Mouse (Mus musculus): ENCODE results near the gene Vmn1r88. TPM values are rescaled to one million over a fixed set of nuclear protein-coding genes. Genes with fewer than 3 reads are reported as not detected.
"Not testable (repeated sequence)": the region's sequence is repeated elsewhere in the genome, so short reads cannot be mapped to it uniquely, and the experiment has no call there.

Vmn1r88 gene
- not detected in 2 replicates for polyA plus RNA-seq (2014; fragmentation: Nextera tagmentation; extraction: Ambion mirVana)

DNA sequence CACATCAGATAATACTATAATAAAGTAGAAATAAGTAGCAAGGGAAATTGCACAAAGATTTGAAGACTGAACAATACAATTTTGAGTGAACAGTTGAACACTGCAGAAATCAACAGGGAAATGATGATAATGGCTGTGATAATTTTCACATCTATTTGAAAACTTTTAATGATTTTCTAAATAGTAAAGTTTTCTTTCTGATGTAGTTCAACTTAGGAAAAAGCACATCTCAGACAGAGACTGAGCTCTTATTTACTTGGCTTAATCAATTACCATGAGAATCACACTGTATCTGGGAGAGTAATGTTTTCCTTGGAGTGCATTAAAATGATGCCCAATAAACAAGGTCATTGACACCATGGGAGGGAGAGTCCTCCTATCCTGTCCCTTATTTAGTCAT, at the start of gene Vmn1r88:
TSS of gene Vmn1r88 (plus strand) at position 301 of the 400 bp plus-strand sequence.
- Histone ChIP-seq H3K27me3 (ENCODE audit: control insufficient read depth, insufficient read depth, low read length) (no peaks in the 10 kb centered on the region), H3K9me3 (ENCODE audit: control insufficient read depth, low read length) (no peaks in the 10 kb centered on the region), H3K4me1 (ENCODE audit: control insufficient read depth, insufficient read depth, low read length) (no peaks in the 10 kb centered on the region), H3K36me3 (ENCODE audit: control insufficient read depth, insufficient read depth, low read length) (no peaks in the 10 kb centered on the region), H3K27ac (replicated peaks; ENCODE audit: low read depth, low read length) (no peak within 1 kb of the TSS), H3K4me2 (ENCODE audit: low read length) (no peak within 1 kb of the TSS), H3K4me3 (replicated peaks; ENCODE audit: low read depth, low read length) (no peak within 1 kb of the TSS), H3K9ac (replicated peaks; ENCODE audit: low read length) (no peak within 1 kb of the TSS)
- DNase-seq, result no peak
- ATAC-seq (ENCODE audit: low FRiP score, low TSS enrichment), result no peak

DNA sequence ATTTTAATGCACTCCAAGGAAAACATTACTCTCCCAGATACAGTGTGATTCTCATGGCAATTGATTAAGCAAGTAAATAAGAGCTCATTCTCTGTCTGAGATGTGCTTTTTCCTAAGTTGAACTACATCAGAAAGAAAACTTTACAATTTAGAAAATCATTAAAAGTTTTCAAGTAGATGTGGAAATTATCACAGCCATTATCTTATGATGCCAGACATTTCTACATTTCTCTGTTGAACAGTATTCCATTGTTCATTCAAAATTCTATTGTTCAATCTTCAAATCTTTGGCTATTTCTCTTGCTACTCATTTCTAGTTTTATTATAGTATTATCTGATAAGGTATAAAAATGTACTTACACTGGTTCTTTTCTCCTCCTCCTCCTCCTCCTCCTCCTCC, 39.6 kb upstream of the Vmn1r88 start, which contains the start of gene Vmn1r86:
TSS of gene Vmn1r86 (minus strand) at position 101 of the 400 bp plus-strand sequence.
- no peaks in the 10 kb centered on the region for H3K27me3 ChIP-seq (ENCODE audit: control insufficient read depth, insufficient read depth, low read length)
- no peak for ATAC-seq (ENCODE audit: low FRiP score, low TSS enrichment)

DNA sequence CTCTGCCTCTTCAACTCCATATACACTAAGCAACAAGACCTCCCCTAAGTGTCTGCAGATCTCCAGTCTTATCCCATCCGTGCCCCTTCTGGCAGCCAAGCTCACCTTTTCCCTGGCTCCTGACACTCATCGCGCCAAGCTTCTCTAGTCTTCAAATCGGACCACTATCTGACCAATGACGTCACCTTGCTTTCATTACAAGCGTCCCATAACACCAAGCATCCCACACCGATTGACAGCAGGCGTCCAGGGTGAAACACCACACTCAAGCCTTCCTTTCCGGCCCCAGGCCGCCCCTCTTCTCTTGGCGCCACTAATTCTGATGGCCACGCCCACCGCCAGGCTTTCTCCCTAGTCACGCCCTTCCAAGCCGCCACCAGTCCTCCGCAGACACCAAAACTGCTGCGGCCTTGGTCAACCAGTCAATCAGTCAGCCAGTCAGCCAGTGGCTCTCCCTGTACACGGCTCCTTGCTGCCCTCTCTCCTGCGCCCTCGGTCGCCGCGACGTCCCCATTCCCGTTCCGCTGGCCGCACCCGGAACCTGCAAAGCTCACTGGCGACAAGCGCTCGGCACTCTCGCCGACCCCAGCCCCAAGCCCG, 35.7 kb upstream of the Vmn1r88 start:
- not testable (repeated sequence) for H3K9ac ChIP-seq (replicated peaks; ENCODE audit: low read length)
- 0% methylated on average over 18 of the region's 34 CpGs for WGBS

More for the DNA sequence above, 39.6 kb upstream of the Vmn1r88 start, which contains the start of gene Vmn1r86:
- Histone ChIP-seq H3K4me1 (ENCODE audit: control insufficient read depth, insufficient read depth, low read length) (no peaks in the 10 kb centered on the region), H3K27ac (replicated peaks; ENCODE audit: low read depth, low read length) (no peak within 1 kb of the TSS), H3K4me2 (ENCODE audit: low read length) (no peak within 1 kb of the TSS), H3K9ac (replicated peaks; ENCODE audit: low read length) (no peak within 1 kb of the TSS), H3K9me3 (ENCODE audit: control insufficient read depth, low read length) (no peaks in the 10 kb centered on the region), H3K4me3 (replicated peaks; ENCODE audit: low read depth, low read length) (no peak within 1 kb of the TSS), H3K36me3 (ENCODE audit: control insufficient read depth, insufficient read depth, low read length) (no peaks in the 10 kb centered on the region)
- no peak for DNase-seq

DNA sequence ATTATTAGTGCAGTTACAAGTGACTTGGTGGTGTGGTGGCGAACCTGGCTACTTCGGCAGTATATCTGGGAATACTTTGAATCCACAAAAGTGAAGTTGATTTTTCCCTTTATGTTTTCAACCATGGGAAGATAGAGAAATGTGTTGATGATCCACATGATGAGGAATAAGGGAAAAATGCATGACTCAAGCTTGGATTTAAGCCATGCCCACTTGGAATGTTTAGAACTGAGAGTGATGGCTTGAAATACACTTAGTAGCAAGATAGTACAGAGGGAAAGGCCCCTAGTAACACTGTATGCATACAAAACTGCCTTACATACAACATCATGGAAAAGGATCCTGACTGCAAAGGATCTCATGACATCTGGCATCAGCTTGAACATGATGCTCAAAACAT, 27.5 kb upstream of the Vmn1r88 start:
- no peak for ATAC-seq (ENCODE audit: low FRiP score, low TSS enrichment)
- DNase-seq, result no peak
- no peak overlapping the region for H3K27ac ChIP-seq (replicated peaks; ENCODE audit: low read depth, low read length)
- no peaks in the 10 kb centered on the region for H3K36me3 ChIP-seq (ENCODE audit: control insufficient read depth, insufficient read depth, low read length)
- H3K4me2 ChIP-seq (ENCODE audit: low read length), result no peak overlapping the region
- no peak overlapping the region for H3K9ac ChIP-seq (replicated peaks; ENCODE audit: low read length)
- H3K27me3 ChIP-seq (ENCODE audit: control insufficient read depth, insufficient read depth, low read length), result no peaks in the 10 kb centered on the region
- no peaks in the 10 kb centered on the region for H3K4me1 ChIP-seq (ENCODE audit: control insufficient read depth, insufficient read depth, low read length)
- no peak overlapping the region for H3K4me3 ChIP-seq (replicated peaks; ENCODE audit: low read depth, low read length)
- no peaks in the 10 kb centered on the region for H3K9me3 ChIP-seq (ENCODE audit: control insufficient read depth, low read length)
- WGBS, result 94% methylated on average over 2 of the region's 2 CpGs

More for the DNA sequence above, 35.7 kb upstream of the Vmn1r88 start:
- Histone ChIP-seq H3K4me2 (ENCODE audit: low read length) (peak overlapping the region; percentile 43), H3K4me3 (replicated peaks; ENCODE audit: low read depth, low read length) (peak overlapping the region; percentile 21; the same call in 1 of the 2 replicates)
- H3K36me3 ChIP-seq (ENCODE audit: control insufficient read depth, insufficient read depth, low read length); H3K27ac ChIP-seq (replicated peaks; ENCODE audit: low read depth, low read length); H3K9me3 ChIP-seq (ENCODE audit: control insufficient read depth, low read length); H3K27me3 ChIP-seq (ENCODE audit: control insufficient read depth, insufficient read depth, low read length); H3K4me1 ChIP-seq (ENCODE audit: control insufficient read depth, insufficient read depth, low read length): not testable (repeated sequence)
- DNase-seq (peak; percentile 0), ATAC-seq (ENCODE audit: low FRiP score, low TSS enrichment) (peak; percentile 88)

DNA sequence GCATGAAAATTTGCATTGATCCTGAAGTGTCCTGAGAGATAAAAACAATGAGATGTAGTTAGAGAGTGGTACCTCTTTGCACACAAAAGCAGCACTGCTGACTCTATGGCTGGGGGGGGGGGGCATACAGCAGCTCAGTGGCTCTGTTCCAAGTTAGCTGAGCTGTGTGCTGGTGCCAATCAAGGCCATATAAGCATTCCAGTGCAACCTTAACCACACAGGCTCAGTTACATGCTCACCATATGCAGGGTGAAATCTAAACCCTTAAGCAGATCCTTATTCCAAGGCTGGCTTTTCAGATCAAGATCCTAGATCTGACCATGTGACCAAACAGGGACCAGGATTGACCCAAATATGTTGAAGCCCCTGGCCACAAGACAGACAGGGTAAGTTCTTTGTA, 22.0 kb upstream of the Vmn1r88 start:
- H3K27me3 ChIP-seq (ENCODE audit: control insufficient read depth, insufficient read depth, low read length), result no peaks in the 10 kb centered on the region
- H3K4me2 ChIP-seq (ENCODE audit: low read length), result no peak overlapping the region
- no peak for DNase-seq
- H3K9ac ChIP-seq (replicated peaks; ENCODE audit: low read length), result no peak overlapping the region
- no peaks in the 10 kb centered on the region for H3K9me3 ChIP-seq (ENCODE audit: control insufficient read depth, low read length)
- no peak for ATAC-seq (ENCODE audit: low FRiP score, low TSS enrichment)
- H3K27ac ChIP-seq (replicated peaks; ENCODE audit: low read depth, low read length), result no peak overlapping the region
- no peak overlapping the region for H3K4me3 ChIP-seq (replicated peaks; ENCODE audit: low read depth, low read length)
- no peaks in the 10 kb centered on the region for H3K4me1 ChIP-seq (ENCODE audit: control insufficient read depth, insufficient read depth, low read length)
- H3K36me3 ChIP-seq (ENCODE audit: control insufficient read depth, insufficient read depth, low read length), result no peaks in the 10 kb centered on the region

DNA sequence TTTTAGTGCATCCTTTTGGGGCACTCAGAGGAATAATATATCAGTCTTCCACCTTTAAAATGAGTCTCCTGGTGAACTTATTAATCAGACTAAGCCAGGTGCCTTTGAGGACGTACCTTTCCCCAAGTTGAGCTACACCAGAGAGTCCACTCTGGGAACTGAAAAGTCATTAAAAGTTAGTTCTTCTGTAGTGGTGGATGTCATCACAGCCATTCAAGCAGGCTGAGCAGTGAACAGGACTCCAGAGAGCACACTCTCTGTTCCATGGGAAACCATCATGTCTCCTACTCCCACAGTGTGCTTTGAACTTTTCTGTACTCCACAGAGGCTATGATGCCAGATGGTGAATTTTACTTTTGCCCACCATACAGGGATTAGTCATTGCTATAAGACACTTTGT, 19.3 kb upstream of the Vmn1r88 start, which contains the start of gene Vmn1r87:
TSS of gene Vmn1r87 (minus strand) at position 101 of the 400 bp plus-strand sequence.
- no peaks in the 10 kb centered on the region for H3K27me3 ChIP-seq (ENCODE audit: control insufficient read depth, insufficient read depth, low read length)
- DNase-seq (no peak), ATAC-seq (ENCODE audit: low FRiP score, low TSS enrichment) (no peak)
- no peak within 1 kb of the TSS for H3K27ac ChIP-seq (replicated peaks; ENCODE audit: low read depth, low read length)
- H3K9me3 ChIP-seq (ENCODE audit: control insufficient read depth, low read length), result no peaks in the 10 kb centered on the region
- no peak within 1 kb of the TSS for H3K4me3 ChIP-seq (replicated peaks; ENCODE audit: low read depth, low read length)
- WGBS, result 73% methylated on average over 1 of the region's 1 CpGs
- no peaks in the 10 kb centered on the region for H3K4me1 ChIP-seq (ENCODE audit: control insufficient read depth, insufficient read depth, low read length)
- no peak within 1 kb of the TSS for H3K9ac ChIP-seq (replicated peaks; ENCODE audit: low read length)
- H3K4me2 ChIP-seq (ENCODE audit: low read length), result no peak within 1 kb of the TSS
- H3K36me3 ChIP-seq (ENCODE audit: control insufficient read depth, insufficient read depth, low read length), result no peaks in the 10 kb centered on the region

DNA sequence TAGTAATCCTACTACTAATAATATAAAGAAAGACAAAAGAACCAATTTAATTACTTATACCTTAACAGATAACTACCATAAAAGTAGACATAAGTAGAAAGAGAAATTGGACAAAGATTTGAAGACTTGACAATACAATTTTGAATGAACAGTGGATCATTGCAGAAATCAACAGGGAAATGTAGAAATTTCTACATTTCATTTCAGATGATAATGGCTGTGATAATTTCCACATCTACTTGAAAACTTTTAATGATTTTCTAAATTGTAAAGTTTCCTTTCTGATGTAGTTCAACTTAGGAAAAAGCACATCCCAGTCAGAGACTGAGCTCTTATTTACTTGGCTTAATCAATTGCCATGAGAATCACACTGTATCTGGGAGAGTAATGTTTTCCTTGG, 53.4 kb downstream of the Vmn1r88 start, which contains the start of gene Vmn1r89:
TSS of gene Vmn1r89 (plus strand) at position 301 of the 400 bp plus-strand sequence.
- H3K27me3 ChIP-seq (ENCODE audit: control insufficient read depth, insufficient read depth, low read length), result no peaks in the 10 kb centered on the region
- no peak within 1 kb of the TSS for H3K27ac ChIP-seq (replicated peaks; ENCODE audit: low read depth, low read length)
- H3K4me3 ChIP-seq (replicated peaks; ENCODE audit: low read depth, low read length), result no peak within 1 kb of the TSS
- no peaks in the 10 kb centered on the region for H3K4me1 ChIP-seq (ENCODE audit: control insufficient read depth, insufficient read depth, low read length)
- H3K9ac ChIP-seq (replicated peaks; ENCODE audit: low read length), result no peak within 1 kb of the TSS
- H3K4me2 ChIP-seq (ENCODE audit: low read length), result no peak within 1 kb of the TSS
- no peaks in the 10 kb centered on the region for H3K36me3 ChIP-seq (ENCODE audit: control insufficient read depth, insufficient read depth, low read length)
- H3K9me3 ChIP-seq (ENCODE audit: control insufficient read depth, low read length), result peaks cover 3% of the 10 kb centered on the region; the same call in 1 of the 2 replicates
- DNase-seq, result no peak
- no peak for ATAC-seq (ENCODE audit: low FRiP score, low TSS enrichment)

Other genes starting within 250 kb of the Vmn1r88 start
- 749 and 858 TPM in 2 replicates for gene Rps5, start 237.3 kb upstream of the Vmn1r88 start, polyA plus RNA-seq (2014; fragmentation: Nextera tagmentation; extraction: Ambion mirVana)
- gene Rnf225, start 232.2 kb upstream of the Vmn1r88 start, polyA plus RNA-seq (2014; fragmentation: Nextera tagmentation; extraction: Ambion mirVana), result 0.64 and 0.66 TPM in 2 replicates
- 12.0 and 14.4 TPM in 2 replicates for gene Zfp324, start 193.7 kb upstream of the Vmn1r88 start, polyA plus RNA-seq (2014; fragmentation: Nextera tagmentation; extraction: Ambion mirVana)
- 8.7 and 8.9 TPM in 2 replicates for gene Zfp446, start 181.7 kb upstream of the Vmn1r88 start, polyA plus RNA-seq (2014; fragmentation: Nextera tagmentation; extraction: Ambion mirVana)
- 0.24 and 0.31 TPM in 2 replicates for gene Slc27a5, start 161.4 kb upstream of the Vmn1r88 start, polyA plus RNA-seq (2014; fragmentation: Nextera tagmentation; extraction: Ambion mirVana)
- gene Trim28, start 160.5 kb upstream of the Vmn1r88 start, polyA plus RNA-seq (2014; fragmentation: Nextera tagmentation; extraction: Ambion mirVana), result 293 and 309 TPM in 2 replicates
- 42.4 and 42.5 TPM in 2 replicates for gene Zbtb45, start 149.5 kb upstream of the Vmn1r88 start, polyA plus RNA-seq (2014; fragmentation: Nextera tagmentation; extraction: Ambion mirVana)
- gene Chmp2a, start 124.8 kb upstream of the Vmn1r88 start, polyA plus RNA-seq (2014; fragmentation: Nextera tagmentation; extraction: Ambion mirVana), result 188 and 205 TPM in 2 replicates
- gene Ube2m, start 121.3 kb upstream of the Vmn1r88 start, polyA plus RNA-seq (2014; fragmentation: Nextera tagmentation; extraction: Ambion mirVana), result 149 and 181 TPM in 2 replicates
- 6.1 and 7.6 TPM in 2 replicates for gene Mzf1, start 104.8 kb upstream of the Vmn1r88 start, polyA plus RNA-seq (2014; fragmentation: Nextera tagmentation; extraction: Ambion mirVana)
- gene Vmn1r85, start 64.4 kb upstream of the Vmn1r88 start, polyA plus RNA-seq (2014; fragmentation: Nextera tagmentation; extraction: Ambion mirVana), result 0.09 TPM in 1 of 2 replicates, not detected in the other
- not detected in 2 replicates for gene Vmn1r86, start 39.7 kb upstream of the Vmn1r88 start, polyA plus RNA-seq (2014; fragmentation: Nextera tagmentation; extraction: Ambion mirVana)
- not detected in 2 replicates for gene Vmn1r87, start 19.4 kb upstream of the Vmn1r88 start, polyA plus RNA-seq (2014; fragmentation: Nextera tagmentation; extraction: Ambion mirVana)
- gene Vmn1r89, start 53.5 kb downstream of the Vmn1r88 start, polyA plus RNA-seq (2014; fragmentation: Nextera tagmentation; extraction: Ambion mirVana), result not detected in 2 replicates
- 32.3 and 37.4 TPM in 2 replicates for gene Lig1, start 117.7 kb downstream of the Vmn1r88 start, polyA plus RNA-seq (2014; fragmentation: Nextera tagmentation; extraction: Ambion mirVana)
- gene Zswim9, start 119.2 kb downstream of the Vmn1r88 start, polyA plus RNA-seq (2014; fragmentation: Nextera tagmentation; extraction: Ambion mirVana), result 5.4 and 7.0 TPM in 2 replicates
- 0.51 and 1.5 TPM in 2 replicates for gene Pla2g4c, start 165.1 kb downstream of the Vmn1r88 start, polyA plus RNA-seq (2014; fragmentation: Nextera tagmentation; extraction: Ambion mirVana)
- gene Cabp5, start 238.6 kb downstream of the Vmn1r88 start, polyA plus RNA-seq (2014; fragmentation: Nextera tagmentation; extraction: Ambion mirVana), result not detected in 2 replicates